Mouse (Mus musculus) fat pad, adult 2 months (tissue): Measurements from ENCODE around the gene Nabp1.
"Not testable (repeated sequence)": the region's sequence is repeated elsewhere in the genome, so short reads cannot be mapped to it uniquely, and the experiment has no call there.

ENCODE experiments used
- DNase-seq: peaks from one replicate; pipeline ENCODE4 v3.0.0-alpha.2; 2011; ENCODE audit warnings: low read depth, low spot score; ENCODE audit errors: extremely low read depth

Gene Nabp1

GRCm38 (mm10) chr1:51493592-51494307, 15.5 kb upstream of the Nabp1 start:
- DNase-seq, result no peak

- DNase-seq, result no peak
Observed at GRCm38 (mm10) chr1:51486291-51486690, 8.1 kb upstream of the Nabp1 start.

- no peak for DNase-seq
Observed at GRCm38 (mm10) chr1:51480386-51480785, 2.2 kb upstream of the Nabp1 start.

GRCm38 (mm10) chr1:51479691-51480090, 1.5 kb upstream of the Nabp1 start:
- DNase-seq, result no peak

- no peak for DNase-seq
Observed at GRCm38 (mm10) chr1:51479027-51479329, 753 bp upstream of the Nabp1 start.

- no peak for DNase-seq
Observed at GRCm38 (mm10) chr1:51477656-51478081, 556 bp downstream of the Nabp1 start.

- DNase-seq, result no peak
Observed at GRCm38 (mm10) chr1:51476405-51476804, 1.8 kb downstream of the Nabp1 start.

- DNase-seq, result no peak
Observed at GRCm38 (mm10) chr1:51468077-51468476, 10.1 kb downstream of the Nabp1 start.

- no peak for DNase-seq
Observed at GRCm38 (mm10) chr1:51467181-51467580, 11.0 kb downstream of the Nabp1 start.

- no peak for DNase-seq
Observed at GRCm38 (mm10) chr1:51466385-51466784, 11.8 kb downstream of the Nabp1 start.

GRCm38 (mm10) chr1:51465285-51465684, 12.9 kb downstream of the Nabp1 start:
- DNase-seq, result no peak

GRCm38 (mm10) chr1:51463038-51463437, 15.2 kb downstream of the Nabp1 start:
- no peak for DNase-seq

GRCm38 (mm10) chr1:51458731-51459450, 19.3 kb downstream of the Nabp1 start:
- DNase-seq, result no peak

GRCm38 (mm10) chr1:51458089-51458488, 20.1 kb downstream of the Nabp1 start:
- DNase-seq, result no peak

- DNase-seq, result no peak
Observed at GRCm38 (mm10) chr1:51457249-51457648, 21.0 kb downstream of the Nabp1 start.

- DNase-seq, result no peak
Observed at GRCm38 (mm10) chr1:51448789-51449188, 29.4 kb downstream of the Nabp1 start.

- DNase-seq, result no peak
Observed at GRCm38 (mm10) chr1:51445854-51446460, 32.3 kb downstream of the Nabp1 start.

- no peak for DNase-seq
Observed at GRCm38 (mm10) chr1:51445161-51445853, 32.9 kb downstream of the Nabp1 start.

- DNase-seq, result no peak
Observed at GRCm38 (mm10) chr1:51429775-51430174, 48.5 kb downstream of the Nabp1 start.

GRCm38 (mm10) chr1:51426298-51426697, 51.9 kb downstream of the Nabp1 start:
- DNase-seq, result no peak

- not testable (repeated sequence) for DNase-seq
Observed at GRCm38 (mm10) chr1:51421029-51421428, 57.2 kb downstream of the Nabp1 start.

GRCm38 (mm10) chr1:51418753-51419152, 59.5 kb downstream of the Nabp1 start:
- DNase-seq, result no peak
